26 mouse cellular contexts compared by ENCODE assay signal in the genomic region with DNA sequence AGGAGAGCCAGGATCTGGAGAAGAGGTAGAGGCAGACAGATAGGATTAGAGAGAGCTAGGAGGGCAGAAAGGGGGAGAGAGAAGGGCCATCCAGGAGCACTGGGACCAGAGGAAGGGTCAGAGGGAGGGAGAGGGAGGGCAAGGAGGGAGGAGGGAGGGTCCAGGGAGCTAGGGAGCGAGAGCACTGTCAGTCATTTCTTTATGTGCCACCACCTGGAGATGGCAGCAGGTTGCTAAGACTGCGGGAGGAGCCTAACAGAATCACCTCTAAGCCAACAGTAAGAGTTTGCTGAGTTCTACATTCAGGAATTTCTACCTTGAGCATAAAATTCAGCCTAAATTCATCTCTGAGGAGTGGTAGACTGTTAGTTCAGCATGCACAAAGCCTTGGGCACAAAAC. TPM values are rescaled to one million over a fixed set of nuclear protein-coding genes. Genes with fewer than 3 reads are reported as not detected.
DNase-seq lines count a peak whose midpoint lies in the region; ATAC-seq and TF ChIP-seq lines count a peak whose summit lies in the region.
"Had no signal": no experiment of that assay in that cellular context is flagged by ENCODE, and none has a peak within 500 bp of the region (broad histone marks: within the 10 kb centered on the region; RNA-seq: fewer than 3 reads in every experiment).

No protein-coding gene starts in this region.

- H3K36me3 ChIP-seq in midbrain, embryonic 11.5 days (ENCODE audit: control insufficient read depth, insufficient read depth, low read length) = peaks cover 9% of the 10 kb centered on the region
- peaks cover 4% of the 10 kb centered on the region; the same call in 1 of the 2 replicates for H3K36me3 ChIP-seq in midbrain, embryonic 15.5 days (replicated peaks)
- peaks cover 4% of the 10 kb centered on the region for H3K36me3 ChIP-seq in forebrain, postnatal 0 days (ENCODE audit: insufficient read depth)

- no peak overlapping the region for H3K4me2 ChIP-seq in midbrain, embryonic 11.5 days
- H3K4me2 ChIP-seq in midbrain, embryonic 15.5 days = no peak overlapping the region
- no peak overlapping the region for H3K4me2 ChIP-seq in forebrain, postnatal 0 days (ENCODE audit: low read depth)
- H3K4me2 ChIP-seq: forebrain, embryonic 13.5 days; hindbrain, embryonic 13.5 days; intestine, embryonic 15.5 days had no signal

- H3K4me1 ChIP-seq in midbrain, embryonic 11.5 days (ENCODE audit: control insufficient read depth, insufficient read depth, low read length) = no peaks in the 10 kb centered on the region; the same call in 1 of the 2 replicates
- peaks cover 11% of the 10 kb centered on the region for H3K4me1 ChIP-seq in midbrain, embryonic 15.5 days
- no peaks in the 10 kb centered on the region for H3K4me1 ChIP-seq in forebrain, postnatal 0 days (ENCODE audit: insufficient read depth)

- no peaks in the 10 kb centered on the region for H3K27me3 ChIP-seq in midbrain, embryonic 11.5 days (ENCODE audit: control insufficient read depth, insufficient read depth, low read length)
- H3K27me3 ChIP-seq in midbrain, embryonic 15.5 days (replicated peaks) = no peaks in the 10 kb centered on the region
- no peaks in the 10 kb centered on the region for H3K27me3 ChIP-seq in forebrain, postnatal 0 days (ENCODE audit: insufficient read depth, low read length)
- H3K27me3 ChIP-seq: forebrain, embryonic 13.5 days; hindbrain, embryonic 13.5 days; intestine, embryonic 15.5 days had no signal

- H3K27ac ChIP-seq in midbrain, embryonic 11.5 days (ENCODE audit: low read depth, low read length) = no peak overlapping the region
- no peak overlapping the region for H3K27ac ChIP-seq in midbrain, embryonic 15.5 days
- H3K27ac ChIP-seq in forebrain, postnatal 0 days (ENCODE audit: low read depth, low read length) = no peak overlapping the region
- H3K27ac ChIP-seq: forebrain, embryonic 10.5 days; forebrain, embryonic 13.5 days; heart, adult 2 months; heart, embryonic 10.5 days; hindbrain, embryonic 10.5 days; hindbrain, embryonic 13.5 days; intestine, embryonic 15.5 days had no signal

- 97% methylated on average over 2 of the region's 2 CpGs for WGBS in midbrain, embryonic 11.5 days
- WGBS in midbrain, embryonic 15.5 days = 89% methylated on average over 2 of the region's 2 CpGs
- WGBS in forebrain, postnatal 0 days = 89% methylated on average over 2 of the region's 2 CpGs

- H3K4me3 ChIP-seq in midbrain, embryonic 11.5 days (ENCODE audit: low read depth, low read length) = no peak overlapping the region
- no peak overlapping the region for H3K4me3 ChIP-seq in midbrain, embryonic 15.5 days
- no peak overlapping the region for H3K4me3 ChIP-seq in forebrain, postnatal 0 days (ENCODE audit: low read depth, low read length)
- H3K4me3 ChIP-seq: forebrain, embryonic 10.5 days; forebrain, embryonic 13.5 days; gastrocnemius, adult 2 months; heart, adult 2 months; heart, embryonic 10.5 days; hindbrain, embryonic 10.5 days; hindbrain, embryonic 13.5 days; intestine, embryonic 15.5 days had no signal

- TF ChIP-seq CTCF in forebrain, postnatal 0 days (IDR thresholded peaks at IDR 0.05; ENCODE audit: low read depth) = no peak

- H3K9me3 ChIP-seq in midbrain, embryonic 11.5 days (ENCODE audit: control insufficient read depth, low read length) = no peaks in the 10 kb centered on the region
- H3K9me3 ChIP-seq in midbrain, embryonic 15.5 days = no peaks in the 10 kb centered on the region
- no peaks in the 10 kb centered on the region for H3K9me3 ChIP-seq in forebrain, postnatal 0 days (ENCODE audit: low read length)
- H3K9me3 ChIP-seq: forebrain, embryonic 10.5 days; forebrain, embryonic 13.5 days; G1E; heart, embryonic 10.5 days; hindbrain, embryonic 10.5 days; hindbrain, embryonic 13.5 days; intestine, embryonic 15.5 days had no signal

- DNase-seq in cerebellum, adult 11-12 months = peak; percentile 19
- DNase-seq in cerebellum, postnatal 14 days = no peak
- peak; percentile 23 to 29 for DNase-seq in cerebellum, postnatal 25 days
- DNase-seq in cerebellum, adult 9-10 months = no peak
- peak; percentile 80 for DNase-seq in midbrain, embryonic 11.5 days (ENCODE audit: low spot score, missing footprints)
- no peak for DNase-seq in Muller cell, postnatal 12 days (ENCODE audit: inconsistent ontology term)
- no peak for DNase-seq in forebrain, postnatal 0 days
- DNase-seq: adrenal gland, postnatal 10 days; adrenal gland, postnatal 36 days; cerebellum, adult 11 months; gastrocnemius, adult 2 months; gastrocnemius, postnatal 14 days; heart, adult 2 months; heart, postnatal 36 days; kidney, adult 11 months; kidney, adult 8-10 months had no signal

- H3K9ac ChIP-seq in midbrain, embryonic 11.5 days (ENCODE audit: low read length) = no peak overlapping the region
- H3K9ac ChIP-seq in midbrain, embryonic 15.5 days = no peak overlapping the region
- no peak overlapping the region for H3K9ac ChIP-seq in forebrain, postnatal 0 days
- H3K9ac ChIP-seq: forebrain, embryonic 13.5 days; hindbrain, embryonic 13.5 days; intestine, embryonic 15.5 days had no signal

- no peak for ATAC-seq in midbrain, embryonic 11.5 days (ENCODE audit: low FRiP score)
- no peak for ATAC-seq in midbrain, embryonic 15.5 days (replicated peaks)
- ATAC-seq in forebrain, postnatal 0 days = no peak
- ATAC-seq: forebrain, embryonic 13.5 days; forebrain, embryonic 16.5 days; hindbrain, embryonic 16.5 days; intestine, embryonic 15.5 days had no signal

RNA-seq across cellular contexts. Expression of gene Rif1, which starts 6.0 kb away (rescaled TPM):
- 51.2 and 51.4 TPM in 2 replicates for polyA plus RNA-seq in midbrain, embryonic 11.5 days (2014; fragmentation: Nextera tagmentation; extraction: Ambion mirVana)
- polyA plus RNA-seq in midbrain, embryonic 15.5 days (2015; fragmentation: Nextera tagmentation; extraction: Ambion mirVana) = 21.6 and 23.8 TPM in 2 replicates
- 28.9 and 31.9 TPM in 2 replicates for total RNA-seq in forebrain, postnatal 0 days (2014; rRNA removed)
- 6.8 and 9.3 TPM in 2 replicates for polyA plus RNA-seq in forebrain, postnatal 0 days (2015; fragmentation: Nextera tagmentation; extraction: Ambion mirVana)

RNA-seq across cellular contexts. Expression of gene Tnfaip6, which starts 40.9 kb away (rescaled TPM):
- 17.0 and 22.8 TPM in 2 replicates for polyA plus RNA-seq in midbrain, embryonic 11.5 days (2014; fragmentation: Nextera tagmentation; extraction: Ambion mirVana)
- polyA plus RNA-seq in midbrain, embryonic 15.5 days (2015; fragmentation: Nextera tagmentation; extraction: Ambion mirVana) = 3.2 and 3.7 TPM in 2 replicates
- total RNA-seq in forebrain, postnatal 0 days (2014; rRNA removed) = 3.5 and 5.0 TPM in 2 replicates
- polyA plus RNA-seq in forebrain, postnatal 0 days (2015; fragmentation: Nextera tagmentation; extraction: Ambion mirVana) = 3.7 and 5.0 TPM in 2 replicates
- total RNA-seq: G1E had no signal
- polyA plus RNA-seq: G1E had no signal

Comparison
In these comparisons a context has a peak if more than half of its experiments do, and no peak if none do; other contexts are left out.
1. DNase-seq: peak in cerebellum, adult 11-12 months (single experiment), cerebellum, postnatal 25 days (2 of 2) and midbrain, embryonic 11.5 days (single experiment); none in cerebellum, postnatal 14 days (0 of 2), cerebellum, adult 9-10 months (single experiment), Muller cell, postnatal 12 days (single experiment) and forebrain, postnatal 0 days (single experiment).